Mouse (Mus musculus): ENCODE data around the gene Axin2. TPM values are rescaled to one million over a fixed set of nuclear protein-coding genes. Genes with fewer than 3 reads are reported as not detected.

Gene Axin2
- polyA plus RNA-seq, 1 experiment from 2014 or later: 5.9 TPM

DNA sequence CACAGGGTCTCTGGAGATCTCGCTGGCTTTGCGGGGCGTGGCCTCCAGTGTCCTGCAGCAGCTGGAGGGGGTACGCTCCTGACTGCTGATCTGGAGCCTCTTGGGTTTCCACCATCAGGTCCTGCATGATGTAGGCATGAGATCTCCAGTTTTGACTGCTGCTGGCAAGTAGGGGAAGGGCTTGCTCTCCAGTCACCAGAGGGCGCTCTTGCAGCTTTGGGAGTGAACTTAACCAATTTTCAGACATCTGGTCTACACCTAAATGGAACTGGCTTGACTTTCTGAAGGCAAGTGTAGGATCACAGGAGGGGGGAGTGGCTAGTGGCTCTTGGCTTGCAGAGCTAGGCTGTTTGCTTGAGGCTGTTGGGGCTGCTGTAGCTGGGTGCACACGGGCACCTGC lies 5.1 kb downstream of the Axin2 start:
- Histone ChIP-seq H3K4me2 (ENCODE audit: low read length) (peak overlapping the region; percentile 95), H3K36me3 (ENCODE audit: control insufficient read depth, insufficient read depth) (no peaks in the 10 kb centered on the region), H3K9ac (replicated peaks; ENCODE audit: low read depth, low read length) (no peak overlapping the region), H3K27me3 (replicated peaks; ENCODE audit: control insufficient read depth, insufficient read depth, low read length) (no peaks in the 10 kb centered on the region), H3K9me3 (ENCODE audit: control insufficient read depth, low read length) (no peaks in the 10 kb centered on the region), H3K4me1 (replicated peaks; ENCODE audit: control insufficient read depth, insufficient read depth, low read length) (peaks cover 83% of the 10 kb centered on the region), H3K4me3 (replicated peaks; ENCODE audit: low read length) (peak overlapping the region; percentile 1; the same call in 1 of the 2 replicates), H3K27ac (ENCODE audit: low read length) (no peak overlapping the region)
- 15% methylated on average over 6 of the region's 6 CpGs for WGBS
- ATAC-seq: no peak

DNA sequence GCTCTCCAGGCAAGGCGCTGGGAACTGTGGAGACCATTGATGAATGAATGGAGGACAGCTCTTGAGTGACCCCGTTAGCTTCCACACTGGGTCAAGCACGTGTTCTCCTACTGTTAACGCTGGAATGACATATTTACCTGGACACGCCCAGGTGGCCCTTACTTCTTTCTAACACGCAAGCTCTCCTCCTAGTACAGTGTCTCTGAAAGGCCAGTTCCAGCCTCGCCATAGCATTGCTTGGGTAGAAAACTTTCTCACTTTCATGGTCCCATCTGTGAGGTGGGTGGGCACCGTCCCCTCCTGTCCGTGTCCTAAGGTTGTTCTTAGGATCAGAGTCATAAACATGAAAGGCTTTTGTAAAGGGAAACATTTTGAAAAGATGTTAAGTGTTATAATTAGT lies 5.7 kb downstream of the Axin2 start:
- Histone ChIP-seq H3K4me1 (replicated peaks; ENCODE audit: control insufficient read depth, insufficient read depth, low read length) (peaks cover 89% of the 10 kb centered on the region), H3K4me3 (replicated peaks; ENCODE audit: low read length) (no peak overlapping the region), H3K9me3 (ENCODE audit: control insufficient read depth, low read length) (no peaks in the 10 kb centered on the region), H3K36me3 (ENCODE audit: control insufficient read depth, insufficient read depth) (no peaks in the 10 kb centered on the region), H3K27ac (ENCODE audit: low read length) (no peak overlapping the region), H3K4me2 (ENCODE audit: low read length) (peak overlapping the region; percentile 31), H3K9ac (replicated peaks; ENCODE audit: low read depth, low read length) (no peak overlapping the region), H3K27me3 (replicated peaks; ENCODE audit: control insufficient read depth, insufficient read depth, low read length) (no peaks in the 10 kb centered on the region)
- ATAC-seq: no peak
- 69% methylated on average over 9 of the region's 9 CpGs for WGBS

DNA sequence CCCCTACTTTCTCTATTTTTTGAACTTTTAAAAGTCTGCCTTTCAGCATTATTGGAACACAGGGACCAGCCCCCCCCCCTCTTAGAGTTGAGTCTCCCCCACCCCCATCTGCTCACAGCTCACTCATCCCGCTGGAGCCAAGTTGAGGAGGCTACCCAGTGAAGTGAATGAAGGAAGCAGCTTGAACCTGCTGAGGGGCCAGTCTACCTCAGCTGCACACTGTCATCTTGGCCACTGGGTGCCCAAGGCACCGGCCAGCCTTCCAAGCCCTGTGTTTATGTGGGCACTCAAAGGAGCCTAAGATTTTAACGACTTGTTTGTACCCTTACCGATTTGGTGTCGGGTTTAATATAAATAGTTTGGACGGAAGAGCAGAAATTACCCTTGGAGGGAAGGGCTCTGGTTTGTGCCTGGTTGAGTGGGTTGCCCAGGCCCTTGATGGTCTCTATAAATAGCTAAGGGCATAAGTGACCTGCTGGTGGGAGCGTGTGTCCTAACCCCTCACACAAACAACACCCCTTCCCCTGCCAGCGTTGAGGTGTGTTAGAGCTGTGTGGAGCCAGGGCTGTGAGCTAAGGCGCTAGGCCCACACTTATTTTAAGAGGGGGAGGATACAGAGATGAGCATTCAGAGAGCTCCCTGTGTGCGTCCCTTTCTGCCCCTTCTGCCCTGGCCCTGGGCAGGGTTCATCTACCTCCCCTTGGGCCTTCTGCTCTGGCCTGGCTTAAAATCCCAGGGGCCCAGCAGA lies 6.4 kb downstream of the Axin2 start:
- Histone ChIP-seq H3K36me3 (ENCODE audit: control insufficient read depth, insufficient read depth) (peaks cover 2% of the 10 kb centered on the region; the same call in 1 of the 2 replicates), H3K27ac (ENCODE audit: low read length) (0 out of 2 replicates have a peak overlapping the region, but pooled peaks have one; percentile 6), H3K4me1 (replicated peaks; ENCODE audit: control insufficient read depth, insufficient read depth, low read length) (peaks cover 91% of the 10 kb centered on the region), H3K9me3 (ENCODE audit: control insufficient read depth, low read length) (no peaks in the 10 kb centered on the region), H3K4me3 (replicated peaks; ENCODE audit: low read length) (no peak overlapping the region), H3K9ac (replicated peaks; ENCODE audit: low read depth, low read length) (0 out of 2 replicates have a peak overlapping the region, but pooled peaks have one; percentile 30), H3K27me3 (replicated peaks; ENCODE audit: control insufficient read depth, insufficient read depth, low read length) (no peaks in the 10 kb centered on the region), H3K4me2 (ENCODE audit: low read length) (peak overlapping the region; percentile 6)
- no peak for ATAC-seq
- WGBS: 36% methylated on average over 10 of the region's 10 CpGs

DNA sequence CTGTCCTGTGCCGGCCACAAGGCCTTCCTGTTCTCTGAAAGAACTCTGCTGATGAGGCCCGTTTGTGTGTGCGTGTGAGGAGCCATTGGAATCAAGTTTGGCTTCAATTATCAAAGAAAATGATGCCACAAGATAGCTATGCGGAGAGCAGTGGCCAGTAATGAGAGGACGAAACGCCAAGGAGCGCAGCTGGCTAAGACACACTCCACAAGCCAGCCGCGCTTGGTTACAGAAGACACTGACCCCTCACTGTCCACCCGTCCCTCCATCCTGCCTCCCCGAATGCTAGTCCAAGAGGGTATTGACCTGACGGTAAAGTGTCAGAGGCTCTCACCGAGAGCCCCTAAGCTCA lies 6.9 kb downstream of the Axin2 start:
- peaks cover 88% of the 10 kb centered on the region for H3K4me1 ChIP-seq (replicated peaks; ENCODE audit: control insufficient read depth, insufficient read depth, low read length)
- WGBS: 33% methylated on average over 13 of the region's 13 CpGs
- no peaks in the 10 kb centered on the region for H3K9me3 ChIP-seq (ENCODE audit: control insufficient read depth, low read length)
- 0 out of 2 replicates have a peak overlapping the region, but pooled peaks have one; percentile 30 for H3K9ac ChIP-seq (replicated peaks; ENCODE audit: low read depth, low read length)
- no peak for ATAC-seq
- peaks cover 7% of the 10 kb centered on the region; the same call in 1 of the 2 replicates for H3K36me3 ChIP-seq (ENCODE audit: control insufficient read depth, insufficient read depth)
- H3K27ac ChIP-seq (ENCODE audit: low read length): no peak overlapping the region
- H3K27me3 ChIP-seq (replicated peaks; ENCODE audit: control insufficient read depth, insufficient read depth, low read length): no peaks in the 10 kb centered on the region
- no peak overlapping the region for H3K4me3 ChIP-seq (replicated peaks; ENCODE audit: low read length)
- H3K4me2 ChIP-seq (ENCODE audit: low read length): peak overlapping the region; percentile 6

DNA sequence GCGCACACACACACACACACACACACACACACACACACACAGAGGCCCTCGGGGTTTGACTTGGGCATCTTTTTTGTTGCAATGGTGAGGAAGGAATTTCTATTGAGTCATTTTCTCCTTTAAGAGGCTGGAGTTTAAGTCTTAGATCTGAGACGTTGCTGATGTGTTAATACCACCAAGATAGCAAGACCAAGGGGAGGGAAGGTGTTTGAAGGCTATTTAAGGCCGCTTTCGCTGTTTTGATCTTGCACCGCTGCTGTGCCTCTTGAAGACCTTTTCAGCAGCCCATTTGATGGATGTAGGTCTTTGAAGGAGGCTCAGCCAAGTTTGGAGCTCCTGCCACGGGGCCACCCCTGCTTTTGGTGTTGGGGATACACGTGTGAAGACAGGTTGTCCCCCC lies 7.9 kb downstream of the Axin2 start:
- H3K9me3 ChIP-seq (ENCODE audit: control insufficient read depth, low read length): no peaks in the 10 kb centered on the region
- ATAC-seq: no peak
- no peak overlapping the region for H3K9ac ChIP-seq (replicated peaks; ENCODE audit: low read depth, low read length)
- H3K36me3 ChIP-seq (ENCODE audit: control insufficient read depth, insufficient read depth): peaks cover 8% of the 10 kb centered on the region; the same call in 1 of the 2 replicates
- no peaks in the 10 kb centered on the region for H3K27me3 ChIP-seq (replicated peaks; ENCODE audit: control insufficient read depth, insufficient read depth, low read length)
- peaks cover 77% of the 10 kb centered on the region for H3K4me1 ChIP-seq (replicated peaks; ENCODE audit: control insufficient read depth, insufficient read depth, low read length)
- H3K4me2 ChIP-seq (ENCODE audit: low read length): no peak overlapping the region
- WGBS: 27% methylated on average over 8 of the region's 8 CpGs
- no peak overlapping the region for H3K27ac ChIP-seq (ENCODE audit: low read length)
- H3K4me3 ChIP-seq (replicated peaks; ENCODE audit: low read length): no peak overlapping the region

DNA sequence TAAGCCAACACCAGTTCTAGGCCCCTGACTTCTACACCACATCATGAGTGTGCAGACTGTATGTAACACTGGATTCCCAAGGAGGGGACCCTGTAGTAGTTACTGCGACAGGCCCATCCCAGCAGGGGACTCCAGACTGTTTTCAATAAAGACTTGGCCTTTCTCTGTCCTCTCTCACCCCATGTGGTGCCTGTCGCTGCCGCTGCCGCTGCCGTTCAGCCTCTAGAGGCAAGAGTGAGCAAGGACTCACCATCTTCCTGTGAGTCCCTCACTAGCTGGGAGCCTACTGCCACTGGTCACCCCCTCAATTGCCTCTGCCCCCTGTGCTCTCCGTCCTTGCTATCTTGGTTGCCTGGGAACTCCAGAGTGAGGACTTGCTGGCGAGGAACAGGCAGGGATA lies 8.6 kb downstream of the Axin2 start:
- Histone ChIP-seq H3K4me2 (ENCODE audit: low read length) (peak overlapping the region; percentile 22; the same call in 1 of the 2 replicates), H3K27me3 (replicated peaks; ENCODE audit: control insufficient read depth, insufficient read depth, low read length) (no peaks in the 10 kb centered on the region), H3K9ac (replicated peaks; ENCODE audit: low read depth, low read length) (no peak overlapping the region), H3K9me3 (ENCODE audit: control insufficient read depth, low read length) (no peaks in the 10 kb centered on the region), H3K36me3 (ENCODE audit: control insufficient read depth, insufficient read depth) (peaks cover 8% of the 10 kb centered on the region; the same call in 1 of the 2 replicates), H3K27ac (ENCODE audit: low read length) (no peak overlapping the region), H3K4me1 (replicated peaks; ENCODE audit: control insufficient read depth, insufficient read depth, low read length) (peaks cover 71% of the 10 kb centered on the region), H3K4me3 (replicated peaks; ENCODE audit: low read length) (no peak overlapping the region)
- no peak for ATAC-seq
- 12% methylated on average over 7 of the region's 7 CpGs for WGBS

DNA sequence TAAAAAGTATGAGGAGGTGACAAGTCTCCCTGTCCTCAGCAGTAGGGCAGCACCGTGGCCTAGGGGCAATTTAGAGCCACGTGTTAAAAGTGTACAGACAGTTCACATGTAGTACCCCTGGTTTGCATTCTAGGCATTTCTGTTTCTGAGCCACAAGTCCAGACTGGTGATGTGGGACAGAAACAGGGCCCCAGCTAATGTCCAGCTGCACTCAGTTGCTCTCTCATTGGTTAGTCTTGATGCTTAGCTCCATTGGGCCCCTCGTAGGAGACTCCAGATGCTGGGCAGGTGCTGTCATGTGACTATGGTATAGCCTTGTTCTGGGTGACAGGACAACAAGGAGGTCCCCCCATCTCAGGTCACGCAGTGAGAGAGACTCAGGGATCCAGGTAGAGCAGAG lies 9.0 kb downstream of the Axin2 start:
- Histone ChIP-seq H3K27me3 (replicated peaks; ENCODE audit: control insufficient read depth, insufficient read depth, low read length) (no peaks in the 10 kb centered on the region), H3K4me1 (replicated peaks; ENCODE audit: control insufficient read depth, insufficient read depth, low read length) (peaks cover 71% of the 10 kb centered on the region), H3K9me3 (ENCODE audit: control insufficient read depth, low read length) (no peaks in the 10 kb centered on the region), H3K9ac (replicated peaks; ENCODE audit: low read depth, low read length) (no peak overlapping the region), H3K27ac (ENCODE audit: low read length) (no peak overlapping the region), H3K36me3 (ENCODE audit: control insufficient read depth, insufficient read depth) (peaks cover 8% of the 10 kb centered on the region; the same call in 1 of the 2 replicates), H3K4me3 (replicated peaks; ENCODE audit: low read length) (no peak overlapping the region), H3K4me2 (ENCODE audit: low read length) (0 out of 2 replicates have a peak overlapping the region, but pooled peaks have one; percentile 22)
- WGBS: 37% methylated on average over 4 of the region's 4 CpGs
- no peak for ATAC-seq

DNA sequence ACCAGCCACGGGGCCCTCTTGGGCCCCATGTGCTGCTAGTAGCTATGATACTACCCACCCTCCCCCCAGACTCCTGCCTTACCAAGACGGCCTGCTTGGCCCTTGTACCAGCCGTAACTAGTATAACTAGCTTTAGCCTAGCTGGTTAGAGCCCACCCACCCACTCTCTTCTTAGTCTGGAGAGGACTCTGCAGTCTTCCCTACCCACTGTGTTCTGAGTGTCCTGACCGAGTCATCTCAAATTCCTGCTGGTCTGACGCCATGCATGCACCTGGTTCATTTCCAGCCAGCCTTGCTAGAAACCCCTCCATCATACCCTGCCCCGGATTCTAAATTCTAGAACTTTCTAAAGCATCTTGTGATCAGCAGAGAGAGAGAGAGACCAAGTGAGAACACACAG lies 9.6 kb downstream of the Axin2 start:
- peaks cover 8% of the 10 kb centered on the region; the same call in 1 of the 2 replicates for H3K36me3 ChIP-seq (ENCODE audit: control insufficient read depth, insufficient read depth)
- no peak overlapping the region for H3K27ac ChIP-seq (ENCODE audit: low read length)
- no peak overlapping the region for H3K9ac ChIP-seq (replicated peaks; ENCODE audit: low read depth, low read length)
- H3K27me3 ChIP-seq (replicated peaks; ENCODE audit: control insufficient read depth, insufficient read depth, low read length): no peaks in the 10 kb centered on the region
- ATAC-seq: no peak
- peaks cover 71% of the 10 kb centered on the region for H3K4me1 ChIP-seq (replicated peaks; ENCODE audit: control insufficient read depth, insufficient read depth, low read length)
- WGBS: 63% methylated on average over 6 of the region's 6 CpGs
- H3K9me3 ChIP-seq (ENCODE audit: control insufficient read depth, low read length): no peaks in the 10 kb centered on the region
- H3K4me2 ChIP-seq (ENCODE audit: low read length): no peak overlapping the region
- no peak overlapping the region for H3K4me3 ChIP-seq (replicated peaks; ENCODE audit: low read length)

DNA sequence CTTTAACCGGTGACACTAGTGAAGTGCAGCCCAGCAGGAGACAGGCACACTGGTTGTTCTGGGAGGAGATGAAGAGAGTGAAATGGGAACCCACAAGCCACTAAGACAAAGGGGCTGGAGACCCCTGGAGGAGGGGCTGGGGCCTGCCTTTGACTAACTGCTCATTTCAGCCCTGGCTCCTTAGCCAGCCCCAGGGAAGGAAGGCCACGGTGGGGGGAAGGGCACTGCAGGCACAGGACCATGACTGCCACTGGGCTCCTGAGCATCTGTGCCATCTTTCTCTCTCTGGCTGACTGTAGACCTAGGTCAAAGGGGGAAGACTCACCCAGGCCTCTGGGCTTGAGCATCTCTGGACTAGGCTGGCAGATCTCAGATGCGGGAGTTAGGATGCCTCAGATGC lies 10.5 kb downstream of the Axin2 start:
- H3K27ac ChIP-seq (ENCODE audit: low read length): no peak overlapping the region
- H3K4me1 ChIP-seq (replicated peaks; ENCODE audit: control insufficient read depth, insufficient read depth, low read length): peaks cover 71% of the 10 kb centered on the region
- H3K4me2 ChIP-seq (ENCODE audit: low read length): no peak overlapping the region
- H3K9me3 ChIP-seq (ENCODE audit: control insufficient read depth, low read length): no peaks in the 10 kb centered on the region
- no peak for ATAC-seq
- 26% methylated on average over 3 of the region's 3 CpGs for WGBS
- H3K9ac ChIP-seq (replicated peaks; ENCODE audit: low read depth, low read length): no peak overlapping the region
- H3K27me3 ChIP-seq (replicated peaks; ENCODE audit: control insufficient read depth, insufficient read depth, low read length): no peaks in the 10 kb centered on the region
- no peak overlapping the region for H3K4me3 ChIP-seq (replicated peaks; ENCODE audit: low read length)
- peaks cover 8% of the 10 kb centered on the region; the same call in 1 of the 2 replicates for H3K36me3 ChIP-seq (ENCODE audit: control insufficient read depth, insufficient read depth)

Data from forebrain, embryonic 16.5 days (tissue).